Mouse (Mus musculus) gastrocnemius, postnatal 36 days (tissue): ENCODE measurements around the gene Ing4. TPM values are rescaled to one million over a fixed set of nuclear protein-coding genes. Genes with fewer than 3 reads are reported as not detected.

Source experiments
- DNase-seq, 2 experiments: peaks; one replicate each; pipeline ENCODE4 v3.0.0; 2022
- intact Hi-C: fragments of 180-260 bp; cut with DNase I; formaldehyde crosslinking; loops from one replicate; pipeline ENCODE4 v1.15.1; 2025
- microRNA-seq, 2 experiments: library from miRNA; unstranded; fragments of <30 nt; microRNA quantifications; one replicate each; pipeline ENCODE4 v1.2.0; 2021
- total RNA-seq, 2 experiments: library from RNA; stranded (reverse); gene quantifications; 2 replicates each; pipeline ENCODE4 v1.2.3; 2021

The Ing4 gene
- total RNA-seq, 2 experiments from 2014 or later = 26.4 to 31.1 TPM

DNA sequence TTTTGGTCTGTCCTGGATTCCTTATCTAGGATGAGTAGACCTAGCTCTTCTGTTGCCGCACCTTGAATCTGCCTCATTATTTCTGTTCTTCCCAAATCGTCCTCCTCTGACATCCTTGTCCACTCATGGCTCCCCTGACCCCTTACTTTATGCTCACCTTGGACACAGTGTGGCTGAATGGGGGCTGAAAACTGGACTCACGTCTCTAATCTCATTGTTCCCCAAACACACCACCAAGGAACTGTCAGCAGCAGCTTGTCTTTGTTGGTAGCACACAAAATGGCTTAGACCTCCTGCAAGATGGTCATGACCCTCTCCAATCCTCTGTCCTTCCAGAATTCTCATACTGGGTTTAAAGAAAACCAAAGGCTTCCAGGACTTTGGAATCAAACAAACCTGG lies 48.4 kb downstream of the Ing4 start:
- no peak for DNase-seq
- intact Hi-C loops = no loop called here

DNA sequence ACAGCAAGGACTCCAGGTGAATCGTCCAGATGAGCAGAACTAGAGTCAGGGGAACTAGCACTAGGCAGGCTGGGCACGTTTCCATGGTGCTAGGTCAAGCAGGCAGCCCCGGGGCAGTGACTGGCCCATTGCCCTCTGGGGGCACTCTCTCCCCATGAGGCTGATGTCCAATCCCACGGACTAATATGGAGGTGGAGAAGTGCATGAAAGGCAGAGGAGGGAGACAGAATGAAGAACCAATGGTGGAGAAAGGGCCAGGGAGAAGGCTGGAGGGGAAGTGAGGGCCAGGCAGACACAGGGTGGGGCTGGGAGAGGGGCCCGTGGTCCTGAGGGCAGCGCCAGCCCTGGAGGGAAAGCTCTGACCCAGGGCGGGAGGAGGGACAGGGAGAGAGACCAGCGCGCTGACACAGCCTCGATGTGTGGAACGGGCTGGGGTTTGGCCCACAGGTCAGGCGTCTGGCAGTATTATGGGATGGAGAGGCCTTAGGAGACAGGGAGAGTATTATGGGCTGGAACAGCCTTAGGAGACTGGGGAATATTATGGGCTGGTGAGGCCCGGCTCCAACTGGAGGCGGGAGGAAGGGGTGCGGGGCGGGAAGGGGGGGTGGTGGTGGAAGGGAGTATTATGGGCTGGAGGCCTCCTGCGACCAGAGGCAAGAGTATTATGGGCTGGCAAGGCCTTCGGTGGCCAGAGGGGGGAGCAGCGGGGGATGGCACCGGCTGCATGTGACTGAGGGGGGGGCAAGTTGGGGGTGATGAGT lies 49.2 kb downstream of the Ing4 start:
- intact Hi-C loops = no loop called here
- DNase-seq = peak; percentile 72

DNA sequence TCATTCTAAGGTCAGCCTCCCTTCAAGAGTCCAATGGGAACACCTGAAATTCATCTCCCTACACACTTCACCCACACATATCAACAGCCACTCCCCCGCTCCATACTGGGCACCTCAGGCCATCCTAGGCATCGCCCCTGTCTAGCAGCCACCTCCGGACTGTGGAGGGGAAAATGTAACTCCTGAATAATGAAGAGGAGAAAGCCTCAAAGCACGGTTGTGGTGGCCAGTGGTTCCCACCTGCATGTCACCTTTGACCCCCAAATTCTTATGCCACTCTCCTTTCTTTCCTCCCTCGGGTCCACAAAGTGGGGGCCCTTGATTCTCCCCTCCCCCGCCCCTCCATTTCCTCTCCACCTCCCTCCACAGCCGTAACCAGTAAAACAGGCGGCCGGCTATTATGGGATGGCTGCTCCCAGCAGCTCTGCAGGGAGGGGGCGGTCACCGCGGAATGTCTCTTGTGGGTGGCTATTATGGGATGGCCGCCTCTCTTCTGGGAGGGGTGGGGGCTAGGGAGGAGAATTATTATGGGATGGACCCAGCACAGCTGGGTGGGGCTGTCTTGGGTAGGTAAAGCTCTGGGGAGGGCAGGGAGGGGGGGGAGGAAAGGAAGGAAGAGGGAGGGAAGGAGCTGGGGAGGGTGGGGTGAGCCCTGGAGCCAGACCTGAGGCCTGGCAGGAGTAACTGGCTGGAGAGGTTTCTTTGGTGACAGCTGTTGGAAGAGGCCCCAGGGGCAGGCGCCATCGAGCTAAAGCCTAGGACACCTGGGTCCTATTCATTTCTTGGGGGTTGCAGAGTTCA lies 50.2 kb downstream of the Ing4 start:
- peak; percentile 64 to 79 for DNase-seq
- intact Hi-C loops = no loop called here

DNA sequence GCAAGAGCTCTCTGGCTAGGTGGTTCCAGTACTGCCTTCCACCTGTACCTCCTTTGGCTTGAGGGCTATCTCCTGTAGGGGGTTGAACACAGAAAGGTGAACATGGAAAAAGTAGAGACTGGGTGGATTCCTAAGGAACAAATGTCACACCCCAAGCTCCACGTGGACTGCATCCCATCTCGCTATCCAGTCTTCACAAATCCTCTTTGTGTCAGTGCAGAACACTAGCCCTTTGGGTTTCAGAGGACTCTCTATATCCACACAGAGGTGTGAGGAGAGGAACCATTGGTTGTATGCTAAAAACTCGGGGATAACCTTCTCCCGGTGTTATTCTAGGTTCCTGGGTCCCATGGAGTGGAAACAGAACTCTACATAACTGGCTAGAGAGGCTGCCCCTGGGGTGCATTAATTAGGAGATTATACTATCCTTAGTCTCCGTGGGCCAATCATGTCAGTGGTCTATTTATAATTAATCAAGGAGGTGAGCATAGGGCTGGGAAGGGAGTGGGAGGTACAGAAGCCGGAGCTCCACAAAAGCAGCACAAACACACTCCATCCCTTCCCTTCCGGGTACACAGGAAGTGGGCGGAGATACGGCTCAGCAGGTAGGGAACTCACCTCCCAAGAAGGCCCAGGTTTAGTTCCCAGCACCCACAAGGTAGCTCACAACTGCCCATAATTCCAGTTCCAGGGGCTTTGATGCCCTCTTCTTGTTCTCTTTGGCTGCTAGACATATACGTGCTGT lies 51.0 kb downstream of the Ing4 start:
- DNase-seq = no peak
- intact Hi-C loops = no loop called here

- intact Hi-C loops = no loop called here
- DNase-seq = no peak
Measured at GRCm38 (mm10) chr6:125092372-125092771, 52.8 kb downstream of the Ing4 start.

DNA sequence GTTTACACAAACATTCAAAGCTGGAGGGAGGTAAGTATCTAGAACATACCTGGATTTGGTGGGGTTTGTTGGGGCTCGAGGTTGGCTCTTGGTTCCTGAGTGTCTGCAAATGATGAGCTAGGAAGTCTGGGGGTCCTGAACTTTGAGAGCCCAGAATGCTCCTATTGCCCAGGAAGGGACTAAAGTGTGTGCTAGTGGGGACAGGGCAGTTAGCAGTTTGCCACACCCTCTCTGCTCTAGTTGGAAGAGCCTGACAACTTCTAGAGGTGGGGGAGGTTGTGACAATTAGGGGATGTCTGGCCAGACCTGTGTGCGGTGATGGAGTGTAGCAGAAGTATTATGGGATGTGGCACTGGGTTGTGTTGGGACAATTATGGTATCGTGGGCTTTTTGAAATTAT lies 55.3 kb downstream of the Ing4 start:
- no peak for DNase-seq
- intact Hi-C loops = no loop called here

- peak; percentile 88 to 94 for DNase-seq
- intact Hi-C loops = no loop called here
Measured at GRCm38 (mm10) chr6:125095391-125096278, 56.1 kb downstream of the Ing4 start, which contains the start of gene Chd4. Chd4 (plus strand) TSS chr6:125095981.

DNA sequence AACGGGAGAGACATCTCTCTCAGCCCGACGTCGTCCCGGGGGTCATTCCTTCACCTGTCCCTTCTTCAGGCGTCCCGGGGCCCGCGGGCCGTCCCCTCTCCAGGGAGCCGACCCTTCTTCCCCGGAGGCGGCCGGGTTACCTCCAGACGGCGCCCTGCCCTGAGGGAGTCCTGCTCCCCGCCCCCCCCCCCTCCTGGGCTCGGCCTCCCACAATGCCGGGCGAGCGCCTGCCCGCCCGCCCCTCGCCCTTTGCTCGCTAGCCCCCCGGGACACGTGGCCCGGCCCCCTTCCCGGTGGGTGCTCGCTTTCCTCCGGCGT lies 56.7 kb downstream of the Ing4 start:
- intact Hi-C loops = no loop called here
- no peak for DNase-seq

- peak; percentile 58 to 61 for DNase-seq
- intact Hi-C loops = no loop called here
Measured at GRCm38 (mm10) chr6:125096597-125097345, 57.2 kb downstream of the Ing4 start.

- DNase-seq = no peak
- intact Hi-C loops = no loop called here
Measured at GRCm38 (mm10) chr6:125097346-125097689, 57.8 kb downstream of the Ing4 start.

DNA sequence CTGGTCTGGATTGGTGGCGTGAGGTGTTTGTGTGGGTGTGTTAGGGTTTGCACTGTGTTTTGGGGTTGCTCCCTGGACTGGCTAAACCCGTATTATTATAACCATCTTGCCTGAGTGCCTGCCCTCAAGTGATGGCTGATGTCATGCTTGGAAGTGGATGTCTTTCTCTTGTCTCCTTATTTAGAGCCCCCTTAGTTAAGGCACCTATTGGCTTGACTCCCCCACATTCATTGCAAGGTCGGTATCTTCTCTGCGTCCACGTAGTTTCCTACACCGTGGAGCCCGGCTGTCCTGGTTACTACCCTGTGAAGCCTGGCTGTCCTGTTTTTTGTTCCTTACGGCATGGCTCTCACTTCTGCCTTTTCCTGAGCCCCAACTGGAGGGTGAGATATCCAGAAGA lies 58.4 kb downstream of the Ing4 start:
- no peak for DNase-seq
- intact Hi-C loops = no loop called here

GRCm38 (mm10) chr6:125098513-125098912 lies 59.0 kb downstream of the Ing4 start:
- intact Hi-C loops = no loop called here
- no peak for DNase-seq

Small RNAs within 50 kb of the gene (microRNA-seq; reads per million reads assigned to microRNA genes)
- 0 reads per million in 2 experiments for gene Mir7045

Other genes starting within 250 kb of the Ing4 start
- gene Spsb2, start 231.1 kb upstream of the Ing4 start, total RNA-seq = 1 to 10 TPM; 2.3 to 2.5 TPM
- 1,000 to 10,000 TPM; 2,608 to 3,105 TPM for gene Tpi1, start 225.5 kb upstream of the Ing4 start, total RNA-seq
- 10 to 100 TPM; 41.7 to 43.2 TPM for gene Usp5, start 210.3 kb upstream of the Ing4 start, total RNA-seq
- gene Cdca3, start 210.2 kb upstream of the Ing4 start, total RNA-seq = 1 to 10 TPM; 1.5 to 1.8 TPM
- 1 to 10 TPM; 1.2 to 1.6 TPM for gene Gnb3, start 199.5 kb upstream of the Ing4 start, total RNA-seq
- gene P3h3, start 182.0 kb upstream of the Ing4 start, total RNA-seq = 1 to 10 TPM; 7.5 to 7.9 TPM
- gene Gpr162, start 175.8 kb upstream of the Ing4 start, total RNA-seq = under 1 TPM; 0.12 to 0.23 TPM
- 1 to 10 TPM in 1 of 2 experiments, not detected in 1; 2.8 TPM for gene Cd4, start 151.5 kb upstream of the Ing4 start, total RNA-seq
- gene Lag3, start 128.1 kb upstream of the Ing4 start, total RNA-seq = under 1 TPM in 1 of 2 experiments, not detected in 1; 0.25 TPM
- gene Ptms, start 119.7 kb upstream of the Ing4 start, total RNA-seq = 100 to 1,000 TPM; 101 to 129 TPM
- gene Mlf2, start 108.4 kb upstream of the Ing4 start, total RNA-seq = 100 to 1,000 TPM; 201 to 209 TPM
- gene Cops7a, start 74.2 kb upstream of the Ing4 start, total RNA-seq = 100 to 1,000 TPM in 1 of 2 experiments, 10 to 100 TPM in 1; 98.3 to 107 TPM
- 1 to 10 TPM in 1 of 2 experiments, under 1 TPM in 1; 0.10 to 1.3 TPM for gene Pianp, start 43.1 kb upstream of the Ing4 start, total RNA-seq
- 10 to 100 TPM; 20.3 to 22.8 TPM for gene Zfp384, start 30.6 kb upstream of the Ing4 start, total RNA-seq
- 1 to 10 TPM; 2.5 to 2.7 TPM for gene Acrbp, start 9.9 kb downstream of the Ing4 start, total RNA-seq
- not detected for gene Lpar5, start 28.2 kb downstream of the Ing4 start, total RNA-seq
- 10 to 100 TPM; 67.6 to 72.2 TPM for gene Chd4, start 56.2 kb downstream of the Ing4 start, total RNA-seq
- gene Nop2, start 92.1 kb downstream of the Ing4 start, total RNA-seq = 10 to 100 TPM; 14.6 to 19.0 TPM
- 10 to 100 TPM; 11.6 to 12.3 TPM for gene Iffo1, start 105.5 kb downstream of the Ing4 start, total RNA-seq
- over 10,000 TPM; 11,568 to 13,182 TPM for gene Gapdh, start 126.7 kb downstream of the Ing4 start, total RNA-seq
- 10 to 100 TPM in 1 of 2 experiments, 1 to 10 TPM in 1; 8.0 to 13.7 TPM for gene Ncapd2, start 151.9 kb downstream of the Ing4 start, total RNA-seq
- gene Mrpl51, start 152.0 kb downstream of the Ing4 start, total RNA-seq = 100 to 1,000 TPM; 212 to 225 TPM
- gene Vamp1, start 175.8 kb downstream of the Ing4 start, total RNA-seq = 10 to 100 TPM; 16.6 to 17.4 TPM
- 1 to 10 TPM; 2.1 to 2.3 TPM for gene Tapbpl, start 192.1 kb downstream of the Ing4 start, total RNA-seq
- gene Cd27, start 197.2 kb downstream of the Ing4 start, total RNA-seq = 1 to 10 TPM in 1 of 2 experiments, under 1 TPM in 1; 0.57 to 1.5 TPM
- not detected for gene Tuba3a, start 246.3 kb downstream of the Ing4 start, total RNA-seq